Mouse (Mus musculus) megakaryocyte, adult 5-6 weeks (primary cell): ENCODE measurements around the gene Insr. TPM values are rescaled to one million over a fixed set of nuclear protein-coding genes. Genes with fewer than 3 reads are reported as not detected.

Source experiments
- ATAC-seq: 2 replicates; pipeline ENCODE4 v1.8.0; 2016; ENCODE audit warnings: mild to moderate bottlenecking, inconsistent platforms; ENCODE audit not compliant: poor library complexity, severe bottlenecking
- total RNA-seq, 2 experiments: library from RNA; stranded (forward) in 1 of 2; stranded (reverse) in 1 of 2; fragments of 153-499, 151-499 nt in 1 of 2; fragments of 221-1000, 200-1000 nt in 1 of 2; gene quantifications; 2 replicates each; pipeline versions ENCODE4 v1.2.3 to v1.2.4; 2015 to 2017

Gene Insr
- total RNA-seq, 2 experiments from 2014 or later = 13.5 to 23.7 TPM

- ATAC-seq = no peak
Measured at GRCm38 (mm10) chr8:3276009-3276408, 3.4 kb downstream of the Insr start.

GRCm38 (mm10) chr8:3275189-3275588 lies 4.2 kb downstream of the Insr start:
- no peak for ATAC-seq

GRCm38 (mm10) chr8:3273799-3274198 lies 5.6 kb downstream of the Insr start:
- ATAC-seq = no peak

GRCm38 (mm10) chr8:3267449-3267761 lies 12.0 kb downstream of the Insr start:
- ATAC-seq = no peak

GRCm38 (mm10) chr8:3266686-3267448 lies 12.6 kb downstream of the Insr start:
- ATAC-seq = no peak

GRCm38 (mm10) chr8:3265182-3265581 lies 14.2 kb downstream of the Insr start:
- ATAC-seq = no peak

DNA sequence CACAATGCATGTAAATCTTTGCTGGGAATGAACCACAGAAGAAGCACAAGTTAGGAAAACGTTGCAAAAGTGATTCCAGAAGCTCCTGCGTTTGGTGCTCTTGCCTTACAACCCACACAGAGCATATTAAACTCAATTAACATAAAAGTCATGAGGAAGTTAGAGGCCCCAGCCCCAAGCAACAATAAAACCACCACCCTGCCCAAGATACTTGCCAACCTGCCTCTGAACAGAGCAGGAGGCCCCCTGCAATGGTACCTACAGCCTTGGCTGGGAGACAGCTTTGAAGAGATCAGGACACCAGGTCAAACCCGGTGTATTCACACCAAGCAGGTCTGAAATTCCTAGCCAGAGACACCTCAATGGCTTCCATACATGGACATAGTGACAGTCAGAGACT lies 16.6 kb downstream of the Insr start:
- ATAC-seq = no peak

DNA sequence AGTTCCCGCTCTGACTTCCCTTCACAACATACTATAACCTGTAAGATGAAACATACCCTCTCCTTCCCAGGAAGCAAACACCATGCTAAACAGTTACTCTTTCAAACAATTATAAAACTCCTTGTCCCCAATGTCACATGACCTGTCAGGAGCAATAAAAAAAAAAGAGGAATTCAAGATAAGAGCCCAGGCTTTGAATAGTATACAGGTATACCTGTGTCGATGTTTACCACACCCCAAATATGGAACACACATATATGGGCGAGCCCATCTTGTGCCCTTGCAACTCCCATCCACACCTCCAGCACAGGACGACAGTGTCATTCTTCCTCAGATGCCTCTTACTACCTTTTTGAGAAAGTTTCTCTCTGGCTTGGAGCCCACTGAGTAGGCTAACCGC lies 18.3 kb downstream of the Insr start:
- no peak for ATAC-seq

DNA sequence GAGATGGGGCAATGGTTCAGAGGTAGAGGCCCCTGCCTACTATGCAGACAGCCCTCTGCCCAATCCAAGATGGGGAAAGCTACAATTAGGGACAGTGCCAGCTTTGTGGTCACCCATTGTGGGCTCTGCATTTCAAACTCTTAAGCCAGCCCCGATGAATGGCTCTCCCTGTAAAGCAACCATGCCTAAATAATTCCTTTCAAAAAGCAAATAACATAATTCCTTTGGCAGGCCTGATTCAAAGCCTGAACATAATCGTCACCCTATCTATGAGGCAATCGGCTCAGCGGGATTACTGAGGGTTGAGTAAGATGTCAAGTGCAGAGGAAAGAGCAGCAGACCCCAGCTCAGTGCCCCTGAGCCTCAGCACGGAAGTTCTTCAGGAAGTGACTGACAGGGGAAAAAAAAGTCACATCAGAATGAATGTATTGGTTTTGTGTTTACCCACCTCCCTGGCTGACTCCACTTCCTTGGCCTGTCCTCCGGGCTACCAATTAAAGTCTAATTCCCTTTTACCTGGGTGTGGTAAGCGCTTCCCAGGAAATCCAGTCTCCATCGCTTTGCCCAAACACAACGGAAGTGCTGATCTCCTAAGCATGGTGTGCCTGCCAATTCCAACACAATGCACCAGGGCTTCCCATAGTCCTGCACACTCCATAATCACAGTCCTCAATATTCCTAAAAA lies 19.1 kb downstream of the Insr start:
- peak; percentile 63 for ATAC-seq

DNA sequence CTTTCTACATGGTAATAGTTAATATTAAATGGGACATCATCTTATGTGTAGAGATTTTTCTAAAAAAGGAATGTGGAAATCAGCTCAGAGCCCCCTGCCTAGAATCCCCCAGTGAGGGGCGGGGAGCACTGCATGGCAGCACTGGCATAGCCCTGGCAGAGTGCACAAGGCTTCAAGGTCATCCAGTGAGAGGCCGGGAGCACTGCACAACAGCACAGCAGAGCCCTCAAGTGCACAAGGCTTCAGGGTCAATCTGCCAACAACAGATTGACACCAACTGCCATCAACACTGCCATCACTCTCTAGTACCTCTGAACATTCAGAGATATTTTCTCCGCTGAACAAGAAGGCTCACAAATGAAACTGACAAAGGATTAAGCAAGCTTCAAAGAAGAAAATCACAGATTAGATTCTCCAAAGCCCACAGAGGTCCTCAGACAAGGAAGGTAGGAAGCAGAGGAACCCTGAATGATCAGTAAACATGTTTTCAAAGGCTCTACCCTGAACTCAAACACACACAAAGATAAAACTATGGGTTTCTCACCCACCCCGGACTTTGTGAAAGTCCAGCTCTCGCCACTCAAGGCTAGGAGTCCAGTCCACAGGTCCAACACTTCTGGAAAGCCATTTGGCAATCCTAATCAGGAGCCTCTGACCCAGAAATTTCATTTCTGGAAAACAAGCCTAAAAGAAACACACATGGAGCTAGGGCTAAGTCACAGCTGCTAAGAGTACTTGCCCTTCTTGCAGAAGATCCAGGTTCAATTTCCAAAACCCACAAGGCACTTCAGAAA lies 23.1 kb downstream of the Insr start:
- no peak for ATAC-seq

DNA sequence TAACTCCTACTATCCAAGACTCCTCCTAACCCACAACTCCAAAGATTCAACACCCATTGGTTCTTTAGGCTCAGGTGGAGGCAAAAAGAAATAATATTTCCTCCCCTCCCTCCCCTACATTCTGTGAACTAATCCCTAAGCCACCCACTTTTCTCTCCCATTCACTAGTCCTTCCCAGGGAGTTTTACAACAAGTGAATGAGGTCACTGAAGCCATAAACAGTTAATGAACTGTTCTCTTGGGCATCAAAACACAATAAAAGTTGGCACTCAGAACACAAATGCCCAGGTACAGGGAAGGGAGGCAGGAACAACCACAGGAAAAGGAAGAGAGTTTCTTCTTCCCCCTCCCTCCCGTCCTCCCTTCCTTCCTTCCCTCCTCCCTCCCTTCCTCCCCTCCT lies 24.1 kb downstream of the Insr start:
- ATAC-seq = no peak

GRCm38 (mm10) chr8:3253179-3253578 lies 26.2 kb downstream of the Insr start:
- ATAC-seq = no peak

- no peak for ATAC-seq
Measured at GRCm38 (mm10) chr8:3252665-3253064, 26.8 kb downstream of the Insr start.

DNA sequence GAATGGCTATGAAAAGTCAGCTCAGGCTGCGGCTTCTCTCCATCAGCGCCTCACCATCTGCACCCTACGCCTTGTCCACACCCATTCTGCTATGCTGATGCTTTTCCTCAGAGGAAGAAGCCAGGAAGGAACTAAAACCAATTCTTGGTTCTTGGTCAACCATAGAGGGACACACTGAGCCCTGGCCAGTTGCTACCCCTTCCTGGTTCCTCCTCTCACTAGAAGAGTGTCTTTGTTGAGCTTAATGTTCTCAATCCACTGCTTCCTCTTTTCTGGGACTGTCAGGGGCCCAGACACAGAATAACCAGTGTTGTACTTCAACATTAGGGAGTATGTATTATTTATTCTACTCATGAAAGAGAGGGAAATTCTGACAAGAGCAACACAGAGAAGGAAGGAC lies 28.3 kb downstream of the Insr start:
- ATAC-seq = peak; percentile 92

- ATAC-seq = no peak
Measured at GRCm38 (mm10) chr8:3249886-3250285, 29.5 kb downstream of the Insr start.

- ATAC-seq = no peak
Measured at GRCm38 (mm10) chr8:3248704-3249103, 30.7 kb downstream of the Insr start.

DNA sequence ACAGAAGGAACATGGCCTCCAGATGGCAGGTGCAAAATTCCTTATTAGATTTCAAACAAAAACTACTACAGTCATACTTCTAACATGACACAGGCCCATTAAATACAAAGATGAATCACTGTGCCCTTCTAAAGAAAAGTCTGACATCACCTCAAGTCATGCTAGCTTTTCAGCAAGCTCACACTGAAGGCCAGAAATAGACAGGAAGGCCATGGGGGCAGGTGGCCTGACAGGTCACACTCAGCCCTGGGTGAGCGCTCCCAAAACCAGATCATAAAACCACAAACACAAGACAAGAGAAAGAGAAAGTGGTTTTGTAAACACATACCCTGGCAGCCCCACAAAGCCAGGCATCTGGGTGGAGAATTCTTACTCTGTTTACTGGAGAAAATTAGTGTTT lies 32.3 kb downstream of the Insr start:
- peak; percentile 33 for ATAC-seq

DNA sequence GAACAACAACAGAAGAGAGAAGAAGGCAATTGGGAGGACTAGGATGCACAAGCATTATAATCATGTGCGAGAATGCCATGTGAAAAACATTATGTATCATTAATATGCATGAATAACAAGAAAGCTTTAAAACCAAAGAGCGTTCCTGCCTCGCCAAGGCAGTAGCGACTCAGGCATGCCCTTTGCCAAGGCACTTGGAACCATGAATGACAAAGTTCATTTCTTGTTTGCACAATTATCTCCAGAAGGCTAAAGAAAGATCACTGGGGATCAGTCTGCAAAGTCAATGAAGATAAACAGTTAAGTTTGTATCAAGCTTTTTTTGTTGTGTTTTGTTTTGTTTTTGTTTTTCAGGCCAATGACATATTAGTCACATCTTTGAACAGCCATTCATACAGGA lies 36.2 kb downstream of the Insr start:
- ATAC-seq = no peak

DNA sequence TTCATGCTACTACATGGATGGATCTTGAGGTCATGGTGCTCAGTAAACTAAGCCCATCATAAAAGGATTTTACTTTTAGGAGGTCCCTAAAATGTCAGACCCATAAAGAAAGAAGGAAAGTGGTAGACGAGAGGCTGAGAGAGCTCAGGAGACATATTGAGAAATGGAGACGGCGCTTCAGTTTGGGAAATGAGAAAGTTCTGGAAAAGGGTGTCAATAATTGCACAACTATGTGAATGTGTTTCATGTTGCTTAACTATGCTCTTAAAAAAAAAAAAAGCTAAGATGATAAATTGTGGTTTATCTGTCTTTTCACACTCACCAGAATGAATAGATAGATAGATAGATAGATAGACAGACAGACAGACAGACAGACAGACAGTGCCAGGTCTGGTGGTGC lies 38.7 kb downstream of the Insr start:
- ATAC-seq = no peak

- ATAC-seq = no peak
Measured at GRCm38 (mm10) chr8:3239641-3240040, 39.8 kb downstream of the Insr start.

DNA sequence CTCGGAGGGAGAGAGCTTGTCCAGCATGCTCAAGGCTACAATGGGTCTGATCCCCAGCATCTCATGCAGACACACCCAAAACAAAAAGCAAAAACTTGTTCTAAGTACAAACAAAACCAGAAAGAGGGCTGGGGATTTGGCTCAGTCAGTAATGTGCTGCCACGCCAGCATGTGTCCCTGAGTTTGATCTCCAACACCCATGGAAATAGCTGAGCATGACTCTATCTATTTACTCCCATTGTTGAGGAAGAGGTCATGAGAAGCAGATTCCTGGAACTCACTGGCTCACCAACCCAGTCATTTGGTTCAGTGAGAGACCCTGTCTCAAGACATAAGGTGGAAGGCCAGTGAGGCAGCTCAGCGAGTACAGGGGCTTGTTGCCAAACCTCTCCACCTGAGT lies 40.6 kb downstream of the Insr start:
- ATAC-seq = no peak

DNA sequence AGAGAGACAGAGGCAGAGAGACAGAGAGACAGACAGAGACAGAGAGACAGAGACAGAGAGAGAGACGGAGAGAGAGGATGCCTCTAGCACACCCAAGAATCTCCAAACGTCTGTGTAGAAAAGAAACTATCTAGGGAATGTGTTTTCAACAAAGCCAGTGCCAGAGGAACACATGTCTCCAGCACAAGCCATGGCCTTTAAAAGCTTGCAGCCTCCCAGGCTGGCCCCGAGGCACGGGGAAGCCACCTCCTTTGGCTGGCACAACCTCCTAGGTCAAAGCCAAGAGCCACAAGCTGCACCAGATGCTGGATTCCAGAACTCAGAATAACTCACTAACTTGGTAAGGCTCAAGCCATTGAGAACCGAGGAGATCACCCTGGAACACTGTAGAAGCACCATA lies 42.1 kb downstream of the Insr start:
- ATAC-seq = no peak
